Mouse (Mus musculus): ENCODE results near the gene Cavin1. TPM values are rescaled to one million over a fixed set of nuclear protein-coding genes. Genes with fewer than 3 reads are reported as not detected.

The Cavin1 gene
- total and polyA plus RNA-seq, 3 experiments = 0.05 to 0.21 (median 0.13) TPM

- no peak for DNase-seq (ENCODE audit: extremely low read depth)
- dilution Hi-C loops (cut with MboI; ENCODE audit: extremely low pct_ligation_motif_present, extremely low pct_unique_long_range_greater_than_20kb, low sequenced_read_pairs) = no loop called here
- H3K27ac ChIP-seq (ENCODE audit: insufficient read depth, low read depth) = no peak overlapping the region
- H3K9ac ChIP-seq (ENCODE audit: insufficient read depth, low read depth) = no peak overlapping the region
- no peaks in the 10 kb centered on the region for H3K79me2 ChIP-seq (replicated peaks; ENCODE audit: control insufficient read depth, extremely low read depth, insufficient read depth, poor library complexity, severe bottlenecking)
- no peak overlapping the region for H3K4me3 ChIP-seq (replicated peaks in 1 of 3; ENCODE audit: low read depth in 2 of 3, low read length in 2 of 3, poor library complexity in 1 of 3)
- no peak overlapping the region for H3K4me2 ChIP-seq (ENCODE audit: insufficient read depth, low read depth, poor library complexity, severe bottlenecking)
- in situ Hi-C loops (cut with MboI; ENCODE audit: low pct_ligation_motif_present, low pct_unique_long_range_greater_than_20kb, low sequenced_read_pairs) = no loop called here
- H3K36me3 ChIP-seq (replicated peaks in 1 of 2; ENCODE audit: control insufficient read depth in 1 of 2, insufficient read depth in 1 of 2, low read length in 1 of 2) = no peaks in the 10 kb centered on the region
- TF ChIP-seq ZNF384 (IDR thresholded peaks at IDR 0.05; ENCODE audit: low read depth, low read length) (no peak), MEF2A (IDR thresholded peaks at IDR 0.05; ENCODE audit: borderline replicate concordance, low read depth, low read length) (no peak), SMC3 (IDR thresholded peaks at IDR 0.05; ENCODE audit: low read depth, low read length) (no peak), EP300 (IDR thresholded peaks at IDR 0.05; ENCODE audit: low read length) (no peak), SIN3A (IDR thresholded peaks at IDR 0.05; ENCODE audit: low read length) (no peak), RCOR1 (conservative IDR thresholded peaks at IDR 0.05; ENCODE audit: low read depth, low read length) (no peak), CHD1 (IDR thresholded peaks at IDR 0.05; ENCODE audit: low read depth, low read length) (no peak), NELFE (IDR thresholded peaks at IDR 0.05; ENCODE audit: low read depth, low read length) (no peak), ZC3H11A (IDR thresholded peaks at IDR 0.05; ENCODE audit: low read depth, low read length) (no peak), ZMIZ1 (IDR thresholded peaks at IDR 0.05; ENCODE audit: low read depth, low read length) (no peak), MXI1 (IDR thresholded peaks at IDR 0.05; ENCODE audit: low read depth, low read length) (no peak), MAX (IDR thresholded peaks at IDR 0.05; ENCODE audit: low read length) (no peak), POLR2A (IDR thresholded peaks at IDR 0.05; ENCODE audit: low read depth, low read length) (no peak), MYC (IDR thresholded peaks at IDR 0.05; ENCODE audit: low read depth, low read length) (no peak), JUND (conservative IDR thresholded peaks at IDR 0.05; ENCODE audit: low read depth, low read length) (no peak), IRF4 (IDR thresholded peaks at IDR 0.05; ENCODE audit: low read depth, low read length) (no peak), UBTF (IDR thresholded peaks at IDR 0.05; ENCODE audit: low read depth, low read length) (no peak), GABPA (IDR thresholded peaks at IDR 0.05; ENCODE audit: insufficient replicate concordance, low read depth, low read length) (no peak), E2F4 (IDR thresholded peaks at IDR 0.05; ENCODE audit: insufficient replicate concordance, low read depth, low read length) (no peak)
- H3K27me3 ChIP-seq (replicated peaks) = peaks cover 18% of the 10 kb centered on the region
- H3K4me1 ChIP-seq (ENCODE audit: control insufficient read depth in 1 of 2, insufficient read depth in 2 of 2) = peaks cover 9 to 12% of the 10 kb centered on the region in 2 experiments
- H3K9me3 ChIP-seq (replicated peaks; ENCODE audit: low read length) = peaks cover 5% of the 10 kb centered on the region
Measured at GRCm38 (mm10) chr11:100964901-100965542, 5.7 kb downstream of the Cavin1 start.

GRCm38 (mm10) chr11:100964180-100964579 is 6.5 kb downstream of the Cavin1 start:
- in situ Hi-C loops (cut with MboI; ENCODE audit: low pct_ligation_motif_present, low pct_unique_long_range_greater_than_20kb, low sequenced_read_pairs) (no loop called here), dilution Hi-C loops (cut with MboI; ENCODE audit: extremely low pct_ligation_motif_present, extremely low pct_unique_long_range_greater_than_20kb, low sequenced_read_pairs) (no loop called here)
- Histone ChIP-seq H3K27ac (ENCODE audit: insufficient read depth, low read depth) (no peak overlapping the region), H3K36me3 (replicated peaks in 1 of 2; ENCODE audit: control insufficient read depth in 1 of 2, insufficient read depth in 1 of 2, low read length in 1 of 2) (no peaks in the 10 kb centered on the region), H3K4me2 (ENCODE audit: insufficient read depth, low read depth, poor library complexity, severe bottlenecking) (no peak overlapping the region), H3K4me1 (ENCODE audit: control insufficient read depth in 1 of 2, insufficient read depth in 2 of 2) (peaks cover 9 to 12% of the 10 kb centered on the region in 2 experiments), H3K9ac (ENCODE audit: insufficient read depth, low read depth) (no peak overlapping the region), H3K9me3 (replicated peaks; ENCODE audit: low read length) (no peaks in the 10 kb centered on the region), H3K4me3 (replicated peaks in 1 of 3; ENCODE audit: low read depth in 2 of 3, low read length in 2 of 3, poor library complexity in 1 of 3) (no peak overlapping the region), H3K79me2 (replicated peaks; ENCODE audit: control insufficient read depth, extremely low read depth, insufficient read depth, poor library complexity, severe bottlenecking) (no peaks in the 10 kb centered on the region), H3K27me3 (replicated peaks) (peaks cover 18% of the 10 kb centered on the region)
- TF ChIP-seq NELFE (IDR thresholded peaks at IDR 0.05; ENCODE audit: low read depth, low read length) (no peak), JUN (IDR thresholded peaks at IDR 0.05; ENCODE audit: insufficient read depth, low read depth, low read length) (no peak), ZNF384 (IDR thresholded peaks at IDR 0.05; ENCODE audit: low read depth, low read length) (no peak), POLR2AphosphoS2 (IDR thresholded peaks at IDR 0.05; ENCODE audit: low read depth, low read length) (no peak), ZMIZ1 (IDR thresholded peaks at IDR 0.05; ENCODE audit: low read depth, low read length) (no peak), CHD1 (IDR thresholded peaks at IDR 0.05; ENCODE audit: low read depth, low read length) (no peak), HCFC1 (IDR thresholded peaks at IDR 0.05; ENCODE audit: low read depth, low read length) (no peak), UBTF (IDR thresholded peaks at IDR 0.05; ENCODE audit: low read depth, low read length) (no peak), TCF12 (IDR thresholded peaks at IDR 0.05; ENCODE audit: low read depth, low read length) (no peak), MEF2A (IDR thresholded peaks at IDR 0.05; ENCODE audit: borderline replicate concordance, low read depth, low read length) (no peak)
- no peak for DNase-seq (ENCODE audit: extremely low read depth)

Measured in CH12.LX (cell line).